Mouse (Mus musculus): Measurements from ENCODE around the gene Gm10310.
"Not testable (repeated sequence)": the region's sequence is repeated elsewhere in the genome, so short reads cannot be mapped to it uniquely, and the experiment has no call there.

Gene Gm10310

GRCm38 (mm10) chr10:129984962-129985361 is at the start of gene Gm10310:
Gene Gm10310, minus strand, starts transcription at chr10:129985062.
- DNase-seq, result not testable (repeated sequence)

DNA sequence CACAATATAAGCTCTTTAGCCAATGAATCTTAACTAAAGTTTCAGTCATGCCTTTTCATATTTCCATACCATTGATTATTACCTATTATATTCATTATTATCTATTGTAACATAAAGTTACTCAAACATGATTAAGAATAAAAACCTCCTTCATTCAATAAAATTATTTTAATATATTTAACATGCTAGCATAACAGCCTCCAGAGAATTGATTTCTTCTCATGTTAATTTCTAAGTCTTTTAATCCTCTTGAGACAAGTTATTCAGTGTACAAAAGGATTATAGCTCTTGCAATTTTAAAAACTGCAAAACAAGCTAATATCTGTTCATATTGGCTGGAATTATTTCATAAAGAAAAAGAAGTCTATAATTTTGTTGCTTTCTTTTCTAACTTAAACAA is 45.2 kb upstream of the Gm10310 start, which contains the start of gene Olfr821:
Olfr821 (plus strand) TSS at position 301 of the 400 bp plus-strand sequence.
- no peak for DNase-seq

DNA sequence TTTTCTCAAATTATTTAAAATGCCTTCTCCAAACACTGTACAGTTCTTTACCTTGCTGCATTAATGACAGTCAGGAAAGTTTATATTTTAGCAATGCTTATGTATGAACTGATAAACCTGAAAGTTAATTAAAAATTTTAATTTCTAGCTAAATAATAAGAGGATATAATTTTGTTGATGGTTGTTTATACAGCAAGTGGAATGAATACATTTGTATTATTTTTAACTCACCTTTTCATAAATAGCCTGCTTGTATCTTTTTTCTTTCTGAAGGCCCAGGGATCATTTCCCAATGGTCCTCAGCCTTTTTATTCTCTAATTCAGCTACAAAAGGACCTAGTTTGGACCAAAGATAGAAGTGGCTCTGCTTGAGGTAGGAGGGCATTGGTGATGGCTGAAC is 27.5 kb upstream of the Gm10310 start, which contains the start of gene Olfr820:
Olfr820 (plus strand) TSS at position 301 of the 400 bp plus-strand sequence.
- DNase-seq, result no peak

GRCm38 (mm10) chr10:130005366-130005765 is 20.5 kb upstream of the Gm10310 start:
- not testable (repeated sequence) for DNase-seq

DNA sequence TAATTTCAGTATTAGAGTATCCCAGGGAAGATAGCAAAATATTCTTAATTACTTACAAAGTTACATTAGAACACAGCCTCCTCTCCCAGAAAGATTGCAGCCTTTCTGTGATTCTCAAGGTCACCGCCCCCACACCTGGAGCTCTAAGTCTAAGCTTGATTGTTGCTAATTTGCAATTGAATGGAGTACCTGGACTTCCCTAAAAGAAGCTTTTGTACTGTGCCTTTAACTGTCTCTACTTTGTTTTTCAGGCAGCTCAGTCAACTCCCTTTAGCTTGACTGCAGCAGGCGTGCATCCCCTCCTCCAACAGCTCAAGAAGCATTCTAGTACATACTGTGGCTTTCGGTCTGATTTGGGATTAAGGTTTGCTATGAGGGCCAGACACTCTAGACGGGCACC is 19.2 kb upstream of the Gm10310 start:
- not testable (repeated sequence) for DNase-seq

GRCm38 (mm10) chr10:129981867-129982266 is 3.0 kb downstream of the Gm10310 start:
- not testable (repeated sequence) for DNase-seq

DNA sequence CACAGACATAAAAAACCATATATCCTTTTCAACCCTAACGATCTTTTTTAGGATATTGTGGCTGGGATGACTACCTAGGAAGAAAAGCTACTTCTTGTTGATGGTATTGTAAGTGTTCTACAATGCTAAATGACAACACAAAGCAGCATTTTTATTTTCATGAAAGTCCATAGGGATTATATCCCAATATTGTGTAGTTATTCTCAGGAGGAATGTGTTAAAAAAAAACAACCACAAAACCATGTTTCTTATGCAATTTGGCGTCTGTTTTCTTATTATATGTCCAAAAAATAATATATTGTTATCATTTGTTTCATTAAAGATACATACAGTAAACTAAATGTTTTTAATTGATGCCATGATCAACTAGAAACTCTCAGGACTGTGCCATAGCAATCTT is 8.8 kb downstream of the Gm10310 start, which contains the start of gene Olfr247:
Olfr247 (minus strand) TSS at position 101 of the 400 bp plus-strand sequence.
- not testable (repeated sequence) for DNase-seq

- not testable (repeated sequence) for DNase-seq
These were observed 11.9 kb downstream of the Gm10310 start for GRCm38 (mm10) chr10:129972994-129973393.

DNA sequence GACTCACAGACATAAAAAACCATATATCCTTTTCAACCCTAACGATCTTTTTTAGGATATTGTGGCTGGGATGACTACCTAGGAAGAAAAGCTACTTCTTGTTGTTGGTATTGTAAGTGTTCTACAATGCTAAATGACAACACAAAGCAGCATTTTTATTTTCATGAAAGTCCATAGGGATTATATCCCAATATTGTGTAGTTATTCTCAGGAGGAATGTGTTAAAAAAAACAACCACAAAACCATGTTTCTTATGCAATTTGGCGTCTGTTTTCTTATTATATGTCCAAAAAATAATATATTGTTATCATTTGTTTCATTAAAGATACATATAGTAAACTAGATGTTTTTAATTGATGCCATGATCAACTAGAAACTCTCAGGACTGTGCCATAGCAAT is 17.7 kb downstream of the Gm10310 start, which contains the start of gene Olfr819:
Olfr819 (minus strand) TSS at position 101 of the 400 bp plus-strand sequence.
- DNase-seq, result not testable (repeated sequence)

DNA sequence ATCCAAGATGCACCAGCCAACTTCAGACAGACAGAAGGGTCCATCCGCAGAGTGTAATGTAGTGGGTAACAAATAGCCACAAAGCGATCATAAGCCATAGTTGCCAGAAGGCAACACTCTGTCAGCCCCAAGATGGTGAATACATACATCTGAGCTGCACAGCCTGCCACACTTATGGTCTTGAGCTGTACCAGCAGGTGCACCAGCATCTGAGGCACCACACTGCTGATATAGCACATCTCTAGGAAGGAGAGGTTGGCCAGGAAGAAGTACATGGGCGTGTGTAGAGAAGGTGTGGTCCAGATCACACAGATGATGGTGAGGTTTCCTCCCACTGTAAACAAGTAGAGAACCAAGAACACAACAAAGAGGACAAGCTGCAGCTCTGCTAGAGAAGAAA is 18.6 kb downstream of the Gm10310 start:
- not testable (repeated sequence) for DNase-seq

DNA sequence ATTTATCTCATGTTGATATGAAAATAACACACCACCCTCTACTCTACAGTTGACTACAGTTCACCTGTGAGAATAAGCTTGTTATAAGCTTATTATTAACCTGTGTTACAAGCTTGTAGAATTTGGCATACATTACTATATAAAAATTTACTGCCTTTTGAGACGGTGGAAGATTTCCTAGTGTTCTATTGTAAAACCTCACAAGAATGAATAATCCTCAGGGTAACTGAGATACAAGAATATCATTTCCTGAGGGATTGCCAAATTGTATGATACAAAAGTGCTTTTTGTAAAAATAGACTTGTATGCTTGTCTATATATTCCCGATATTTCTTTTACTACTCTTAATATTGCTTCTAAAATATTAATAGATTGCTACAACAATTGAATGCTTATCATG is 35.9 kb downstream of the Gm10310 start, which contains the start of gene Olfr818:
Olfr818 (minus strand) TSS at position 101 of the 400 bp plus-strand sequence.
- DNase-seq, result no peak

Data from lung, postnatal 4 days (tissue).